Mouse (Mus musculus) liver, embryonic 14.5 days (tissue): Measurements from ENCODE around the gene Ttc30b. TPM values are rescaled to one million over a fixed set of nuclear protein-coding genes. Genes with fewer than 3 reads are reported as not detected.

ENCODE experiments used
- ATAC-seq: fragments of 200-750 bp; cut with Nextera tagmentation; 2 replicates; pipeline ENCODE4 v1.8.0; 2017; ENCODE audit warnings: moderate number of reproducible peaks, mild to moderate bottlenecking, moderate library complexity; ENCODE audit not compliant: insufficient read depth
- DNase-seq, 3 experiments: peaks; one replicate each; pipeline ENCODE4 v3.0.0-alpha.2; 2012 to 2013; ENCODE audit warnings: low read depth in 3 of 3, low spot score in 3 of 3
- H3K27ac ChIP-seq: fragments of 300-500 bp; sonication (generic); 2 replicates; pipeline ENCODE4 v1.5.1; 2014; ENCODE audit warnings: moderate library complexity, mild to moderate bottlenecking, control low read depth, inconsistent platforms
- H3K27me3 ChIP-seq: fragments of 300-500 bp; sonication (generic); 2 replicates; pipeline ENCODE4 v1.6.1; 2014; ENCODE audit warnings: mild to moderate bottlenecking, low read length, moderate library complexity; ENCODE audit not compliant: control insufficient read depth, insufficient read depth
- H3K36me3 ChIP-seq: fragments of 300-500 bp; sonication (generic); replicated peaks from 2 replicates; pipeline ENCODE4 v1.6.1; 2014; ENCODE audit warnings: low read depth; ENCODE audit not compliant: control insufficient read depth, insufficient read depth
- H3K4me1 ChIP-seq, 2 experiments: fragments of 200-500 bp in 1 of 2; fragments of 300-500 bp in 1 of 2; sonication (generic) in 1 of 2; replicated peaks; 2 replicates each; pipeline ENCODE4 v1.6.1; 2012 to 2014; ENCODE audit warnings: antibody characterized with exemption in 1 of 2, inconsistent platforms in 1 of 2, low read length in 1 of 2; ENCODE audit not compliant: control insufficient read depth in 2 of 2, insufficient read depth in 2 of 2
- H3K4me2 ChIP-seq: fragments of 300-500 bp; sonication (generic); 2 replicates; pipeline ENCODE4 v1.6.1; 2014; ENCODE audit warnings: low read depth, mild to moderate bottlenecking, control low read depth, moderate library complexity
- H3K4me3 ChIP-seq, 2 experiments: fragments of 200-500 bp in 1 of 2; fragments of 300-500 bp in 1 of 2; sonication (generic) in 1 of 2; 2 replicates each; pipeline ENCODE4 v1.5.1; 2012 to 2014; ENCODE audit warnings: low read depth in 2 of 2, low read length in 2 of 2, mild to moderate bottlenecking in 2 of 2, control low read depth in 1 of 2, inconsistent platforms in 1 of 2, moderate library complexity in 1 of 2; ENCODE audit not compliant: insufficient read depth in 1 of 2
- H3K9ac ChIP-seq: fragments of 300-500 bp; sonication (generic); replicated peaks from 2 replicates; pipeline ENCODE4 v1.6.1; 2014; ENCODE audit warnings: mild to moderate bottlenecking, control low read depth, moderate library complexity
- H3K9me3 ChIP-seq: fragments of 300-500 bp; sonication (generic); 2 replicates; pipeline ENCODE4 v1.6.1; 2016; ENCODE audit warnings: low read length, mixed read lengths; ENCODE audit not compliant: control insufficient read depth
- CTCF ChIP-seq: IDR thresholded peaks from 2 replicates; pipeline ENCODE4 v1.5.1; 2016; ENCODE audit warnings: antibody characterized with exemption, low read depth, control low read depth
- EP300 ChIP-seq: IDR thresholded peaks from 2 replicates; pipeline ENCODE4 v1.6.1; 2016; ENCODE audit warnings: antibody characterized with exemption, low read depth
- WGBS: fragments of 180-500 bp; shearing (Covaris S2); extraction: QIAGEN DNeasy Blood & Tissue Kit; methylation state at CpG from one replicate; pipeline ENCODE4 v1.1.7; 2014; ENCODE audit not compliant: insufficient replicate concordance; 5-methylcytosine and 5-hydroxymethylcytosine counted together
- polyA plus RNA-seq, 2 experiments: library from polyadenylated mRNA; depleted of rRNA in 1 of 2; stranded (reverse) in 1 of 2; unstranded in 1 of 2; fragments of >200 nt; fragmentation: Nextera tagmentation in 1 of 2; extraction: Ambion mirVana in 1 of 2; gene quantifications; 2 replicates each; pipeline versions ENCODE4 v1.2.1 to v1.2.3; 2012 to 2014

The Ttc30b gene
- polyA plus RNA-seq, 2 experiments, result 0.58 to 0.69 TPM

GRCm38 (mm10) chr2:75929786-75930444 is 8.5 kb downstream of the Ttc30b start:
- no peaks in the 10 kb centered on the region for H3K27me3 ChIP-seq
- H3K36me3 ChIP-seq, result peaks cover 6% of the 10 kb centered on the region; the same call in 1 of the 2 replicates
- H3K27ac ChIP-seq, result no peak overlapping the region
- H3K4me1 ChIP-seq, result no peaks in the 10 kb centered on the region
- 79% methylated on average over 6 of the region's 6 CpGs for WGBS
- no peak overlapping the region for H3K4me2 ChIP-seq
- DNase-seq, result no peak
- no peak overlapping the region for H3K9ac ChIP-seq
- no peaks in the 10 kb centered on the region for H3K9me3 ChIP-seq
- no peak for ATAC-seq
- TF ChIP-seq EP300 (no peak), CTCF (no peak)
- H3K4me3 ChIP-seq, result no peak overlapping the region

GRCm38 (mm10) chr2:75929141-75929540 is 9.2 kb downstream of the Ttc30b start:
- Histone ChIP-seq H3K9me3 (no peaks in the 10 kb centered on the region), H3K27me3 (no peaks in the 10 kb centered on the region), H3K4me3 (no peak overlapping the region), H3K4me2 (no peak overlapping the region), H3K9ac (no peak overlapping the region), H3K36me3 (peaks cover 6% of the 10 kb centered on the region; the same call in 1 of the 2 replicates), H3K27ac (no peak overlapping the region), H3K4me1 (no peaks in the 10 kb centered on the region)
- TF ChIP-seq CTCF, result no peak
- no peak for TF ChIP-seq EP300
- no peak for ATAC-seq
- 75% methylated on average over 2 of the region's 2 CpGs for WGBS
- DNase-seq, result no peak

GRCm38 (mm10) chr2:75928011-75928410 is 10.4 kb downstream of the Ttc30b start:
- Histone ChIP-seq H3K4me3 (no peak overlapping the region), H3K4me2 (no peak overlapping the region), H3K27me3 (no peaks in the 10 kb centered on the region), H3K4me1 (no peaks in the 10 kb centered on the region), H3K9me3 (no peaks in the 10 kb centered on the region), H3K27ac (no peak overlapping the region), H3K36me3 (peaks cover 6% of the 10 kb centered on the region; the same call in 1 of the 2 replicates), H3K9ac (no peak overlapping the region)
- WGBS, result 75% methylated on average over 3 of the region's 3 CpGs
- DNase-seq, result no peak
- TF ChIP-seq CTCF (no peak), EP300 (no peak)
- no peak for ATAC-seq

- no peaks in the 10 kb centered on the region for H3K4me1 ChIP-seq
- H3K9me3 ChIP-seq, result no peaks in the 10 kb centered on the region
- peaks cover 6% of the 10 kb centered on the region; the same call in 1 of the 2 replicates for H3K36me3 ChIP-seq
- DNase-seq (no peak), ATAC-seq (no peak)
- H3K4me2 ChIP-seq, result no peak overlapping the region
- H3K9ac ChIP-seq, result no peak overlapping the region
- H3K27me3 ChIP-seq, result no peaks in the 10 kb centered on the region
- H3K27ac ChIP-seq, result no peak overlapping the region
- WGBS, result 71% methylated on average over 5 of the region's 5 CpGs
- no peak overlapping the region for H3K4me3 ChIP-seq
- no peak for TF ChIP-seq CTCF
- no peak for TF ChIP-seq EP300
Measured at GRCm38 (mm10) chr2:75926061-75926460, 12.3 kb downstream of the Ttc30b start.

- no peak overlapping the region for H3K4me2 ChIP-seq
- peaks cover 6% of the 10 kb centered on the region; the same call in 1 of the 2 replicates for H3K36me3 ChIP-seq
- no peaks in the 10 kb centered on the region for H3K9me3 ChIP-seq
- H3K27ac ChIP-seq, result no peak overlapping the region
- H3K27me3 ChIP-seq, result no peaks in the 10 kb centered on the region
- WGBS, result 86% methylated on average over 4 of the region's 4 CpGs
- no peaks in the 10 kb centered on the region for H3K4me1 ChIP-seq
- TF ChIP-seq CTCF (no peak), EP300 (no peak)
- H3K4me3 ChIP-seq, result no peak overlapping the region
- H3K9ac ChIP-seq, result no peak overlapping the region
- no peak for DNase-seq
- ATAC-seq, result no peak
Measured at GRCm38 (mm10) chr2:75923807-75924340, 14.5 kb downstream of the Ttc30b start.
